Mouse (Mus musculus) kidney, postnatal 14 days (tissue): ENCODE results near the gene Plcb1.
"Not testable (repeated sequence)": the region's sequence is repeated elsewhere in the genome, so short reads cannot be mapped to it uniquely, and the experiment has no call there.

Source experiments
- DNase-seq: peaks from one replicate; pipeline ENCODE4 v3.0.0; 2022; ENCODE audit warnings: mixed read lengths

Gene Plcb1

DNA sequence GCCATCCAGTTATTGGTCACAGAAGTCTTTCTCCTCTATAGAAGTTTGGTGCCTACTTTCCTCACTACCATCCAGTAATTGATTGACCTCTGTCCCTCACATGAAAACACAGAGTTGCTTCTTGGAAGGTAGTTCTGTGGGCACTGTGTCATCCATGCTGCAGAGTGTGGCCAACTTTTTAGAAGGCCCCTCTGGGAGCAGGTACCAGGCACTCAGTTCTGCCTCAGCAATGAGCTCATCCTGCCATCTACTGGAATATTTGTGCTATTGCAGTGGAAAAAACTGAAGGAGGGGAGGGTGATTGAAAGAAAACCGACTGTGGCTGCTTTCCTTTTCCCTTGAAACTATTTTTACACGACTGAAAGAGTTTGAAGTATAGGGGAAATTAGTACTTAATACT is 542.9 kb downstream of the Plcb1 start:
- peak; percentile 44 for DNase-seq

- DNase-seq = peak; percentile 67
Observed at GRCm38 (mm10) chr2:135329782-135330545, 544.1 kb downstream of the Plcb1 start.

DNA sequence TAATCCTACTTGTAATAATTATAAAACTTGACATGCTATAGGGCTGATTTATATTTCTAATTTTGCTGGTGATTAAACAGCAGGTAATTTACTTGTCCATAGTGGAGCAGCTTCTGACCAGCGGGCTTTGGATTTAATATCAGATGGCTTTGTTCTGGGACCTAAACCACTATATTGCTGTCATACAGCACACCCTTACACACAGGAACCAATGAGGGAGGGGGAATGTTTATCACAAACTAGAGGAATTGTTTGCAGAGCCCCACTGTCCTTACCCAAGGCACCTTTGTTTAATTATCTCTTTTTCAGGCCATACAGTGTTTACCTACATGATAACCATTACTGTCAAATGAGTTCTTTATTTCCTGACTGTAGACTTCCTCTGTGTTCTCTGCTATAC is 546.0 kb downstream of the Plcb1 start:
- DNase-seq = no peak

DNA sequence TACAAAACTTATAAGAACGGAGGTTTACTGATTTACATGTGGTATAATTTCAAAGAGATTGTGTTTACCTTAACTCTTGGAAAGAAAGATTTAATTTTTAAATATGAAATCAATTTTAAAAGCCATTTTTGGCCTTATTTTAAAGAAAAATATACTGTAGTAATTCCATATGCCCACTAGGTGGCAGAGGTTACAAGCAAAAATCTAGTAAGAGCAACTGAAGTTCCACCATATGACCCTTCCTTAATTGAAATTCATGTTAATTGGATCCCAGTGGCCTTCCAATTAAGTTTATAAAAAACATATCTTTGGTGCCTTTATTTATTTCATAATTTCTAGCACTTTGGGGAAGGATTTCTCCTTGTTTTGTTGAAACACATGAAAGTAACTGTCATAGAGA is 570.4 kb downstream of the Plcb1 start:
- DNase-seq = no peak

GRCm38 (mm10) chr2:135361798-135362197 is 575.9 kb downstream of the Plcb1 start:
- DNase-seq = peak; percentile 51

- DNase-seq = no peak
Observed at GRCm38 (mm10) chr2:135362948-135363347, 577.1 kb downstream of the Plcb1 start.

DNA sequence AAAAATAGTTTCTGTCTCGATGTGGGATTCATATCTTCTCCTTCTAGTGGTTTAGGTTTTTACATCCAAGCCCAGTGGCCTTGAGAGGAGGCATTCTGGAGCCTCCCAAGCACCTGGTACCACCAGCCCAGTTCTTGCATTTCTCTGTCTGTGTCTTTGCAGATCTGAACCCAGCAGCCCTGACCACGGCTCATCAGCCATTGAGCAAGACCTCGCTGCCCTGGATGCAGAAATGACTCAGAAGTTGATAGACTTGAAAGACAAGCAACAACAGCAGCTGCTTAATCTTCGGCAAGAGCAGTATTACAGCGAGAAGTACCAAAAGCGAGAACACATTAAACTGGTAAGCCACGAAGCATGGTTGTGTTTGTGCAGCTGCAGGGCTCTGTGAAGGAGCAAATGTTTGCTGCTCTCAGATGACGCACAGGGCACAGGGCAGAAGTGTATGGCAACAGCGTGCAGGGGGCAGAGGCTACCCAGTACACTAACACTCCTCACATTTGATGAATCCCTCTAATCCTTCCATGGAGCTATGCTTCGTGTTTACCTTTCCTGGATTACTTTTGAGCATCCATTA is 584.5 kb downstream of the Plcb1 start:
- DNase-seq = no peak

GRCm38 (mm10) chr2:135380796-135381195 is 594.9 kb downstream of the Plcb1 start:
- not testable (repeated sequence) for DNase-seq

GRCm38 (mm10) chr2:135381396-135381795 is 595.5 kb downstream of the Plcb1 start:
- DNase-seq = no peak

DNA sequence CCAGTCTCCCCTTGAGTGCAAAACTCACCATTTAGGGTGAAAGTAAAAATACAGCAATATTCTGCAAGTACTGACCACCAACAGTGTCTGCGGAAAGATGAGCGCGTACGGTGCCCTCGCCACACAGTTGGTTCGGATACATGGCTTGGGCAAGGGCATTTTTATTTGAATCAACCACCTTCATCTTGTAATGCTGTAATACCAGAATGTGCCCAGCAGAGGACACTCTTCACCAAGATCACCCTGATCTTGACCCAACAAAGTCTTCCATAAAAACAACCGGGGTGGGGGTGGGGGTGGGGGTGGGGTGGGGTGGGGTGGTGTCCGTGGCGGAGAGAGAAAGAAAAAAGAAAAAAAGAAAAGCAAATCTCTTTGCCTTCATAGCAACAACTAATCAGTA is 602.1 kb downstream of the Plcb1 start:
- DNase-seq = peak; percentile 44

- no peak for DNase-seq
Observed at GRCm38 (mm10) chr2:135394698-135395097, 608.8 kb downstream of the Plcb1 start.

DNA sequence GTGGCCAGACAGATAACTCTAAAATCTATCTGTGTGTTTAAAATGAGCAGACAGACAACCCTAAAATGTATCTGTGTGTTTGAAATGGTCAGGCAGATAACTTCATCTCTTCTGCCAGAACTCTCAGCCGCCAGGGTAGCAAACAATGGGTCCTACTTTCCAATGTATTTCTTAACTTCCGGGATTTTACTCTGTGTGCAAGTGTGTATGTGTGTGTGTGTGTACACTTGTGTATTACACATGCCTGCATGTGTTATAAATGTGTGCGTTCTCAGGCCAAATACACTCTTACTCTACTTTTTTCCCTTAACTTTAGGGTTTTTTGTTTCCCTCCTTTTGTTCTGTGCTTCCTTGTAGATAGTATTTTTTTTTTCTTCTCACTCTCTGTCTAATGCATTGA is 610.5 kb downstream of the Plcb1 start:
- DNase-seq = no peak

DNA sequence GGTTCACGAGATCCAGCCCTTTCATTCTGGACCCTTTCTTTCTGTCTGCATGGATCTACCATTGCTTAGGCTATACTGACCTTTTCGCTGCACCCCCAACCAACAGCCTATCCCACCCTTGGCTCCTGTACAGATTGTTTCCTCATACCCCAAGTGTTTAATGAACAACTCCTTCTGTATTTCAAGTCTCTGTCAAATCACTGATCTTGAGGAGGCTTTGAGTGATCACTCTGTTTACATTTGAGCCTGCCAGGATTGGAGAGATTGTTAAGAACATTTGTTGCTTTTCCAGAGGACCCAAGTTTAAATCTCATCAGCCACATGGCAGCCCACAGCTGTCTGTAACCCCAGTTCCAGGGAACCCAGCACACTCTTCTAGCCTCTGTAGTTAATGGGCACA is 612.1 kb downstream of the Plcb1 start:
- DNase-seq = no peak

GRCm38 (mm10) chr2:135399760-135400159 is 613.9 kb downstream of the Plcb1 start:
- peak; percentile 2 for DNase-seq

DNA sequence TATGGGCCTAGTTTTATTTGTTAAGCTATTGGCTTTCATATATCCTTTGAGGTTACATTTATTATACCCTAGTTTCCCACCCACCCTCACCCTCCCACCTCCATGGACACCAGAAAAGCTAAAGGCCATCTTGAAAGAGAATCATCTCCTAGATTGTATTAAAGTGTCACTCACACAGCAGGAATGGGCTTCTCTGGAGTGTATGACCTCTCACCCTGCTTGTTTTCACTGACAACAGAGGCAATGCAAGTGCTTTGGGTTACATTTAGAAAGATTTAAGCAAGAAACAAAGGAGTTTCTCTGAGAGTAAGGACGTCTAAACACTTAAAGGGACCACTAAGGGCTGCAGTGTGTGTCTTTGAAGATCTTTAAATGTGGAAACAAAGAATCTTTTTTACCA is 617.0 kb downstream of the Plcb1 start:
- no peak for DNase-seq

DNA sequence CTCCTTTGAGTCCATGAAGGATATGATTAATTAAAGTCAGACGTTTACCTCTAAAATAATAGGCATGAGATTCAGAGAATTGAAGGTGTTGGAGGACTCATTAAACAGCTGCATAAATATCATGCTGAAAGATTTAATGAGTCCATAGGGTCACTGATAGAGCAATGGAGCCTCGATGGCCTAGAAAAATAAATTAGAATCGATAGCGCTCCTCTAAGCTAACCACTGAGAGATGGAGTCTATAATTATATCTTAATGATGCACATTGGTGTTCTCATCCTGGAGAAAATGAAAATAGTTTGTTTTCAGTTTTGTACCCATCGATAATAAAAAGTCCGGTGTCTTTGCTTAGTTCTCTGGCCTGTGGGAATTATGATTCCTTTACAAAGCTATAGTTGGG is 617.5 kb downstream of the Plcb1 start:
- DNase-seq = no peak

- no peak for DNase-seq
Observed at GRCm38 (mm10) chr2:135404095-135404494, 618.2 kb downstream of the Plcb1 start.

- DNase-seq = no peak
Observed at GRCm38 (mm10) chr2:135409418-135410097, 623.7 kb downstream of the Plcb1 start.

- DNase-seq = no peak
Observed at GRCm38 (mm10) chr2:135411675-135412074, 625.8 kb downstream of the Plcb1 start.

DNA sequence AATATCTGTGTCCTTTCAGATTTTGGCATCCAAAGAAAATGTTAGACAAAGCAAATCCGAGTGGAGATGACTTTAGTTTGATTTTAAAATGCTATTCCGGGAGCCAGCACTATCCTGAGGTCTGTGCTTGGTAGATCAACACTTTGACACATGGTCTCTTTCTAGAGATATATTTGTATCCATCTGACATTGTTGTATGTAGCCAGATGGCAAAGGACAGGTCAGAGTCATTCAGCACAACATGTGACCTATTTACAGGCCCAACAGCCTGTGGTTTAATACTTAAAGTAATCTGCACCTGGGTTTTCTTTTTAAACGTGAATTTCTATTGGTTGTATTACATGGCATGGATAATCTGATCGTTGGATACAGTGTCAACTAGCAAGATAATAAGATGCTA is 629.3 kb downstream of the Plcb1 start:
- no peak for DNase-seq

DNA sequence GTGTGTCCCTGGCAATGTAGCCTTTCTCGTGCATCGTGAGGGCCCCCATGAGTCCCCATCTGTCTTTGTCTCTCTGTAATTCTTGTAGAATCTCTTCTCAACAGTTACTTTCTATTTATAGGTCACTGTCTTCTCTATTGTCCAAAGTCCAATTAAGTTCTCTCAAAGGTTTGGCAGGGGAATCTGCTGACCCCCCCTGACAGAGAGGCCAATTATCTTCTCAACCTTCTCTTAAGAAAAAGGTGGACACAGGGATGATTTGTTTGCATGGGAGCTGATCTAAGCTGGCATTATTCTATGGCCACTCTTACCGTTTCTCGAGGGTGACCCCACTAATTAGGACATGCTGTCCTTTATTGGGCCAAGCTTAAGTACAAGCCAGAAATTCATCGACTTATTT is 633.4 kb downstream of the Plcb1 start:
- DNase-seq = no peak

DNA sequence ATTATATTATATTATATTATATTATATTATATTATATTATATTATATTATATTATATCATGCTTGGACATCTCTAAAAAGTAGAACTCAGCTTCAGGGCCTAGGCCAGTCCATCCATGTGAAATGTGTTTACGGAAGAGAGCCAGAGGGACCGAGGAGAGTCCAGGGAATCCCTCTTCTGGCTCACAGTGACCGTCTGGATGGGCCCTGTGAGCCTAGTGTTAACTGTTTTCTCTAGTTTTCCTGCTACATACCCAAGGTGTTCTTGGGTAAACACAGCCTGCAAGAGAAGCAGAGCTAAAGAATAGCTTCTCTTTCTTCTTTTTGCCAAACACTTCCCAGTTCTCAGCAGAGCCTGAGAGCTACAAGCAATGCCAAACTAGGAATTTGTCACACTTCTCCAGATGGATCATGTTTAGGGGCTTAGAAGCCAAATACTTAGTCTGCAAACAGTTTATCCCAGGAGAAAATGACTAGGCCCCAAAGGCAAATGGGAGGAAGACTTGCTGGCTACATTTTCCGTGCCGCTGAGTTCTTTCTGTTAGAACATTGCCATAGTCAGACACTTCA is 649.2 kb downstream of the Plcb1 start:
- no peak for DNase-seq

DNA sequence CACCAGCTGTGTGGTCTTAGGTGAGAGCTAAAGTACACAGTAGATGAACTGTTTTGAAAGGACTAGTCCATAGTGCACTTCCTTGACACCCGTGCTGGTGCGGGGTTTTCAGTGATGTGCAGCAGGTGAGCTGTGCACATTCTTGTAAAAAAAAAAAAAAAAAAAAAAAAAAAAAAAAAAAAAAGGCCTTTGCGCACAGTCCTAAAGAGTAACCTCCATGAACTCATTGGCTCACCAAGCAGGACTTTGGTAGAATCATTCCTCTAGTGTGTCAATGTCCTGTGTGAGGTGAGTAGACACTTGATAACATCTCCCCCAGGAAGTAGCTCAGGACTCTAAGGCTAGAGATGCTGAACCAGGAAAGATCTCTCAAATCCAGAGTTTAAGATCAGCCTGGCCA is 653.2 kb downstream of the Plcb1 start:
- no peak for DNase-seq
